Mouse (Mus musculus) embryonic facial prominence, embryonic 13.5 days (tissue): ENCODE measurements at regions not wholly inside any gene's neighbourhood (a gene's known extent, or its start where the extent isn't known, plus 50 kb on each side); places are given as distances from the start of the nearest gene placed in this dataset.

ENCODE experiments used
- ATAC-seq: fragments of 200-750 bp; cut with Nextera tagmentation; 2 replicates; pipeline ENCODE4 v1.8.0; 2017; ENCODE audit warnings: low read depth; ENCODE audit not compliant: insufficient number of reproducible peaks, insufficient read depth, low FRiP score, low TSS enrichment
- H3K27ac ChIP-seq: fragments of 300-500 bp; sonication (generic); 2 replicates; pipeline ENCODE4 v1.5.1; 2015; ENCODE audit warnings: moderate library complexity, mild to moderate bottlenecking, inconsistent platforms
- H3K27me3 ChIP-seq: fragments of 300-500 bp; sonication (generic); 2 replicates; pipeline ENCODE4 v1.6.1; 2015; ENCODE audit warnings: mild to moderate bottlenecking, inconsistent platforms
- H3K36me3 ChIP-seq: fragments of 300-500 bp; sonication (generic); 2 replicates; pipeline ENCODE4 v1.6.1; 2015; ENCODE audit warnings: mild to moderate bottlenecking, inconsistent platforms
- H3K4me1 ChIP-seq: fragments of 300-500 bp; sonication (generic); 2 replicates; pipeline ENCODE4 v1.6.1; 2015; ENCODE audit warnings: inconsistent platforms
- H3K4me2 ChIP-seq: fragments of 300-500 bp; sonication (generic); 2 replicates; pipeline ENCODE4 v1.6.1; 2015; ENCODE audit warnings: moderate library complexity, mild to moderate bottlenecking, inconsistent platforms
- H3K4me3 ChIP-seq: fragments of 300-500 bp; sonication (generic); 2 replicates; pipeline ENCODE4 v1.5.1; 2015; ENCODE audit warnings: mild to moderate bottlenecking, inconsistent platforms
- H3K9ac ChIP-seq: fragments of 300-500 bp; sonication (generic); 2 replicates; pipeline ENCODE4 v1.6.1; 2015; ENCODE audit warnings: mild to moderate bottlenecking, inconsistent platforms
- H3K9me3 ChIP-seq: fragments of 300-500 bp; sonication (generic); 2 replicates; pipeline ENCODE4 v1.6.1; 2016; ENCODE audit warnings: inconsistent platforms
- WGBS: fragments of 180-500 bp; shearing (Covaris S2); methylation state at CpG from one replicate; pipeline ENCODE4 v1.1.7; 2015; ENCODE audit warnings: mixed read lengths; 5-methylcytosine and 5-hydroxymethylcytosine counted together

GRCm38 (mm10) chr9:90700236-90701179, 429.9 kb upstream of the Tbc1d2b start:
- H3K27me3 ChIP-seq = no peaks in the 10 kb centered on the region
- no peaks in the 10 kb centered on the region for H3K4me1 ChIP-seq
- no peak overlapping the region for H3K4me2 ChIP-seq
- ATAC-seq = no peak
- H3K4me3 ChIP-seq = no peak overlapping the region
- H3K27ac ChIP-seq = no peak overlapping the region
- H3K9me3 ChIP-seq = no peaks in the 10 kb centered on the region
- 48% methylated on average over 7 of the region's 7 CpGs for WGBS
- H3K9ac ChIP-seq = no peak overlapping the region
- H3K36me3 ChIP-seq = no peaks in the 10 kb centered on the region

- Histone ChIP-seq H3K27me3 (no peaks in the 10 kb centered on the region), H3K9me3 (no peaks in the 10 kb centered on the region), H3K36me3 (no peaks in the 10 kb centered on the region), H3K4me2 (no peak overlapping the region), H3K27ac (no peak overlapping the region), H3K9ac (no peak overlapping the region), H3K4me1 (no peaks in the 10 kb centered on the region), H3K4me3 (no peak overlapping the region)
- no peak for ATAC-seq
- WGBS = 53% methylated on average over 4 of the region's 4 CpGs
Measured at GRCm38 (mm10) chr9:90701180-90701765, 430.7 kb upstream of the Tbc1d2b start.

GRCm38 (mm10) chr9:90713685-90714084, 443.1 kb upstream of the Tbc1d2b start:
- 59% methylated on average over 2 of the region's 2 CpGs for WGBS
- Histone ChIP-seq H3K36me3 (no peaks in the 10 kb centered on the region), H3K27me3 (no peaks in the 10 kb centered on the region), H3K4me3 (no peak overlapping the region), H3K4me1 (no peaks in the 10 kb centered on the region), H3K27ac (no peak overlapping the region), H3K4me2 (no peak overlapping the region), H3K9me3 (no peaks in the 10 kb centered on the region), H3K9ac (no peak overlapping the region)
- no peak for ATAC-seq

GRCm38 (mm10) chr9:90731450-90731849, 460.8 kb upstream of the Tbc1d2b start:
- no peak overlapping the region for H3K27ac ChIP-seq
- ATAC-seq = no peak
- no peaks in the 10 kb centered on the region for H3K4me1 ChIP-seq
- H3K36me3 ChIP-seq = no peaks in the 10 kb centered on the region
- H3K9ac ChIP-seq = no peak overlapping the region
- no peak overlapping the region for H3K4me2 ChIP-seq
- no peaks in the 10 kb centered on the region for H3K9me3 ChIP-seq
- no peak overlapping the region for H3K4me3 ChIP-seq
- WGBS = 68% methylated on average over 4 of the region's 4 CpGs
- no peaks in the 10 kb centered on the region for H3K27me3 ChIP-seq

DNA sequence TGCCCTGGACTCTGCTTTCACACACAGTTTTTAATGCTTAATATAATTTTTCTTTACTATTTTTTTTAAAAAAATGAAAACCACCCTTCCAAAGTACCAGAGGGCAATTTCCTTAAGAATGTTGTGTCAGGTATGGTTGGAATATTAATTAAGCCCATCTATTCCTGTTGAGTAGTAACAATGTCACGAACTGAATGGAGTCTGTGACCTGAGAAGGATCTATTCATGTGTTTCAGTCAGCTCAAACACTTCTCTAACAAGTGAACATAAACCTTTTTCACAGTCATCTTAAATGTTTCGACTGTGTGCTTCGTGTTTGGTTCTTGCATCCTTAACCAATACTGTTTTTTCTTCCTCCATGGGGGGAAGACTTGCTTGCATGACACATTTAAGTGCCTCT, 486.6 kb upstream of the Tbc1d2b start:
- Histone ChIP-seq H3K4me1 (no peaks in the 10 kb centered on the region), H3K27ac (no peak overlapping the region), H3K4me2 (no peak overlapping the region), H3K9ac (no peak overlapping the region), H3K4me3 (no peak overlapping the region), H3K36me3 (no peaks in the 10 kb centered on the region), H3K27me3 (no peaks in the 10 kb centered on the region), H3K9me3 (no peaks in the 10 kb centered on the region)
- WGBS = 73% methylated on average over 3 of the region's 3 CpGs
- no peak for ATAC-seq

DNA sequence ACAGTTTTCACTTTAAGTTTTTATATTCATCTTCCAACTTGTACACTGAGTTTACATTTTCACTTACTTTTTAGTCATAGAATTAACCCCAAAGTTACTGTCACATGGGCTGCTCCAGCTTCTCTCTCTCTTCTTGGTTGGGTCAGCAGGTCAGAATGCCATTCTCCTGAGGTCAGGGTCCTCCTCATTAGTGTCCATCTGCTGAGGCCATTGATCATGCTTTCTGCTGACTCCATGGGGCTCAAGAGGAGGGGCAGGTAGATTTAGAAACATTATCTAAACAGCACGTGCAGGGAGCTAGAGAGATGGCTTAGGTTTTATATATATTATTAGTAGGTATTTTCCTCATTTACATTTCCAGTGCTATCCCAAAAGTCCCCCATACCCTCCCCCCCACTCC, 503.7 kb upstream of the Tbc1d2b start:
- no peak overlapping the region for H3K4me2 ChIP-seq
- H3K36me3 ChIP-seq = no peaks in the 10 kb centered on the region
- H3K27me3 ChIP-seq = no peaks in the 10 kb centered on the region
- no peak overlapping the region for H3K9ac ChIP-seq
- H3K9me3 ChIP-seq = no peaks in the 10 kb centered on the region
- no peak overlapping the region for H3K27ac ChIP-seq
- H3K4me1 ChIP-seq = no peaks in the 10 kb centered on the region
- no peak overlapping the region for H3K4me3 ChIP-seq
- 35% methylated on average over 1 of the region's 1 CpGs for WGBS
- no peak for ATAC-seq

DNA sequence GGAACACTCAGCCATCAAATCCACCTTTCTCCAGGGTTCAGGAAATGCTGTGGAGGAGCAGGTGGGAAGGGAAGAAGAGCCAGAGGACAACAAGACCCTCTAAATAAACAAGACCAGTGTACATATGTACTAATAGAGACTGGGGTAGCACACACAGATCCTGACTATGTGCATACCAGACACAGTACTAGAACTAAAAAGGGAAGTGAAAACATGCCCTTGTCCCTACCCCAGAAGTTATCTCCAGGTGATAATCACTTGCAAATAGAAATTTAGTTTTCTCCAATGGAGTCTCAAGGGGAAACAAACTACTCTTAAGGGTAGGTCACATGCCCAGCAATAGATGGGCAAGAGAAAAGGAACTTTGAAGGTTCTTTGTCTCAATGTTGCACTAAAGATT, 518.9 kb upstream of the Tbc1d2b start:
- no peaks in the 10 kb centered on the region for H3K9me3 ChIP-seq
- H3K36me3 ChIP-seq = no peaks in the 10 kb centered on the region
- no peak for ATAC-seq
- H3K9ac ChIP-seq = no peak overlapping the region
- H3K27ac ChIP-seq = no peak overlapping the region
- H3K4me1 ChIP-seq = no peaks in the 10 kb centered on the region
- no peaks in the 10 kb centered on the region for H3K27me3 ChIP-seq
- H3K4me2 ChIP-seq = no peak overlapping the region
- H3K4me3 ChIP-seq = no peak overlapping the region

DNA sequence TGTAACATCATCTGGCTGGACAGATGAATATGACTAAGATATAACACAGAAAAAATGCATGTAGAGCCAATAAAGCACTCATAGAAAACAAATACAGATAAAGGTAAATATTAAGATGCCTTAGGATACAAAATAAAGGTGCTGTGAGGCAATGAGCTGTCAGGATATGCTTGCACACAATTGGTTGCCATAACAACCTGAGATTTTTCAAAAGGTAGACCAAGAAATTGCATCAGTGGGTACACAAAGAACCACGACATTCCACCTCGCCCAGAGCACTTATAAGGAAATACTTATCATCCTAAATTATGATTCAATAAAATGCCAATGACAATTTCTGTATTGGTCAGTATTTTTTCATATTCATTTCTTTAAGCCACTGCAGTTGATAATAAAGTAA, 521.3 kb upstream of the Tbc1d2b start:
- Histone ChIP-seq H3K27ac (no peak overlapping the region), H3K9ac (no peak overlapping the region), H3K27me3 (no peaks in the 10 kb centered on the region), H3K4me2 (no peak overlapping the region), H3K36me3 (no peaks in the 10 kb centered on the region), H3K4me3 (no peak overlapping the region), H3K4me1 (no peaks in the 10 kb centered on the region), H3K9me3 (no peaks in the 10 kb centered on the region)
- no peak for ATAC-seq
- WGBS = 61% methylated on average over 2 of the region's 2 CpGs

- H3K27me3 ChIP-seq = no peaks in the 10 kb centered on the region
- no peak overlapping the region for H3K27ac ChIP-seq
- no peak overlapping the region for H3K4me3 ChIP-seq
- no peaks in the 10 kb centered on the region for H3K9me3 ChIP-seq
- no peak overlapping the region for H3K9ac ChIP-seq
- no peak for ATAC-seq
- WGBS = 50% methylated on average over 4 of the region's 4 CpGs
- no peaks in the 10 kb centered on the region for H3K36me3 ChIP-seq
- no peak overlapping the region for H3K4me2 ChIP-seq
- H3K4me1 ChIP-seq = no peaks in the 10 kb centered on the region
Measured at GRCm38 (mm10) chr9:90816844-90817243, 545.4 kb upstream of the Zic4 start.

GRCm38 (mm10) chr9:90823574-90824280, 538.5 kb upstream of the Zic4 start:
- no peak overlapping the region for H3K27ac ChIP-seq
- H3K4me3 ChIP-seq = no peak overlapping the region
- H3K9ac ChIP-seq = no peak overlapping the region
- ATAC-seq = no peak
- no peaks in the 10 kb centered on the region for H3K4me1 ChIP-seq
- WGBS = 30% methylated on average over 4 of the region's 4 CpGs
- H3K36me3 ChIP-seq = no peaks in the 10 kb centered on the region
- peak overlapping the region; percentile 27 for H3K4me2 ChIP-seq
- no peaks in the 10 kb centered on the region; the same call in 1 of the 2 replicates for H3K27me3 ChIP-seq
- H3K9me3 ChIP-seq = no peaks in the 10 kb centered on the region

- H3K4me2 ChIP-seq = no peak overlapping the region
- H3K27ac ChIP-seq = no peak overlapping the region
- H3K4me1 ChIP-seq = no peaks in the 10 kb centered on the region
- H3K4me3 ChIP-seq = no peak overlapping the region
- no peak overlapping the region for H3K9ac ChIP-seq
- no peak for ATAC-seq
- no peaks in the 10 kb centered on the region for H3K9me3 ChIP-seq
- no peaks in the 10 kb centered on the region for H3K36me3 ChIP-seq
- no peaks in the 10 kb centered on the region; the same call in 1 of the 2 replicates for H3K27me3 ChIP-seq
- WGBS = 80% methylated on average over 3 of the region's 3 CpGs
Measured at GRCm38 (mm10) chr9:90827474-90827873, 534.7 kb upstream of the Zic4 start.

DNA sequence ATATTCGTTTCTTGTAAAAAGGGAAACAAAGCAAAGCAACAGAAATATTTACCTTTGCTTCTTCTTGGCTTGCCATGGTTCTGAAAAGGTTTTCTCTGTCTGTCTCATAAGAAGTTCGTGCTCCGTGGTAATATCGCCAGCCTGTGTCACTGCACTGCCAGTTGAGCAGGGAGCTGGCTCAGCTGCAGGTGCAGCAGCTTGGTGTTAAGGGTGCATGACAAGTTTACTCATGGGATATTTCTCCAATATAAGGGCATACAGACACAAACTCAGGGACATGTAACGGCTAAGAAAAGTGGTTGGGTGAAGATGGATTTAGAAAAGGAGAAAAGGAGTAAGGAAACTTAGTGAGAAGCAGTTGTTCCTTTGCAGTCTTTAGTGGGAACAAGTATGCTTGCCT, 533.5 kb upstream of the Zic4 start:
- WGBS = 61% methylated on average over 5 of the region's 5 CpGs
- no peaks in the 10 kb centered on the region for H3K36me3 ChIP-seq
- H3K4me1 ChIP-seq = no peaks in the 10 kb centered on the region
- H3K4me3 ChIP-seq = no peak overlapping the region
- H3K9ac ChIP-seq = no peak overlapping the region
- H3K27me3 ChIP-seq = no peaks in the 10 kb centered on the region; the same call in 1 of the 2 replicates
- no peak overlapping the region for H3K4me2 ChIP-seq
- no peaks in the 10 kb centered on the region for H3K9me3 ChIP-seq
- no peak overlapping the region for H3K27ac ChIP-seq
- no peak for ATAC-seq
